Mouse (Mus musculus) E14TG2a.4 (cell line): Measurements from ENCODE around the gene Smim1.

ENCODE experiments used
- CTCF ChIP-seq: conservative IDR thresholded peaks from 2 replicates; pipeline ENCODE4 v1.5.1; 2014; ENCODE audit warnings: low read length
- POU5F1 ChIP-seq: IDR thresholded peaks from 2 replicates; pipeline ENCODE4 v1.6.1; 2014; ENCODE audit warnings: low read length, borderline replicate concordance

DNA sequence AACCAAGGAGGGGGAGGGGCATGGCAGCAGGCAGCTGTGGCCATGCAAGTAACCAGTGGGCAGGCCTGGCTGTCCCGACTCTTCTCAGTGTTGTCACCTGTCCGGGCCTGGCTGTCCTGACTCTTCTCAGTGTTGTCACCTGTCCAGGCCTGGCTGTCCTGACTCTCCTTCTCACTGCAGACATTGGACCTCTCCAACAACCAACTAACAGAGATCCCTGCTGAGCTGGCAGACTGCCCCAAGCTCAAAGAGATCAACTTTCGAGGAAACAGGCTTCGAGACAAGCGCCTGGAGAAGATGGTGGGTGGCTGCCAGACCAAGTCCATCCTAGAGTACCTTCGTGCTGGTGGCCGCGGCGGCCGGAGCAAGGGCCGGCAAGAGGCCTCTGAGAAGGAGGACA is 10.6 kb downstream of the Smim1 start:
- TF ChIP-seq CTCF (no peak), POU5F1 (no peak)
